Mouse (Mus musculus) hindbrain, embryonic 11.5 days (tissue): ENCODE results near the gene Traf3. TPM values are rescaled to one million over a fixed set of nuclear protein-coding genes. Genes with fewer than 3 reads are reported as not detected.

ENCODE experiments used
- ATAC-seq: fragments of 200-750 bp; cut with Nextera tagmentation; 2 replicates; pipeline ENCODE4 v1.8.0; 2017; ENCODE audit warnings: mild to moderate bottlenecking, moderate TSS enrichment, moderate library complexity; ENCODE audit not compliant: low FRiP score
- DNase-seq: peaks from one replicate; pipeline ENCODE4 v3.0.0-alpha.2; 2015; ENCODE audit warnings: low spot score
- H3K27ac ChIP-seq: fragments of 300-500 bp; sonication (generic); 2 replicates; pipeline ENCODE4 v1.5.1; 2014; ENCODE audit warnings: mild to moderate bottlenecking, low read depth, low read length
- H3K27me3 ChIP-seq: fragments of 300-500 bp; sonication (generic); 2 replicates; pipeline ENCODE4 v1.6.1; 2014; ENCODE audit warnings: mild to moderate bottlenecking, low read length, moderate library complexity, mixed read lengths; ENCODE audit not compliant: control insufficient read depth, insufficient read depth
- H3K36me3 ChIP-seq: fragments of 300-500 bp; sonication (generic); 2 replicates; pipeline ENCODE4 v1.6.1; 2014; ENCODE audit warnings: mild to moderate bottlenecking, low read length, moderate library complexity, mixed read lengths; ENCODE audit not compliant: control insufficient read depth, insufficient read depth
- H3K4me1 ChIP-seq: fragments of 300-500 bp; sonication (generic); replicated peaks from 2 replicates; pipeline ENCODE4 v1.6.1; 2014; ENCODE audit warnings: low read length, mixed read lengths; ENCODE audit not compliant: control insufficient read depth, insufficient read depth
- H3K4me2 ChIP-seq: fragments of 300-500 bp; sonication (generic); replicated peaks from 2 replicates; pipeline ENCODE4 v1.6.1; 2014; ENCODE audit warnings: mild to moderate bottlenecking, low read depth, low read length
- H3K4me3 ChIP-seq: fragments of 300-500 bp; sonication (generic); 2 replicates; pipeline ENCODE4 v1.5.1; 2014; ENCODE audit warnings: low read depth, low read length
- H3K9ac ChIP-seq: fragments of 300-500 bp; sonication (generic); 2 replicates; pipeline ENCODE4 v1.6.1; 2014; ENCODE audit warnings: low read depth, low read length
- H3K9me3 ChIP-seq: fragments of 300-500 bp; sonication (generic); 2 replicates; pipeline ENCODE4 v1.6.1; 2016; ENCODE audit warnings: low read length; ENCODE audit not compliant: control insufficient read depth
- WGBS: fragments of 180-500 bp; shearing (Covaris S2); extraction: QIAGEN DNeasy Blood & Tissue Kit; methylation state at CpG from one replicate; pipeline ENCODE4 v1.1.7; 2014; 5-methylcytosine and 5-hydroxymethylcytosine counted together
- polyA plus RNA-seq: library from polyadenylated mRNA; unstranded; fragments of >200 nt; fragmentation: Nextera tagmentation; extraction: Ambion mirVana; gene quantifications from 2 replicates; pipeline ENCODE4 v1.2.1, GENCODE M21; 2014

Traf3 gene
- polyA plus RNA-seq, 1 experiment from 2014 or later, result 16.2 TPM

DNA sequence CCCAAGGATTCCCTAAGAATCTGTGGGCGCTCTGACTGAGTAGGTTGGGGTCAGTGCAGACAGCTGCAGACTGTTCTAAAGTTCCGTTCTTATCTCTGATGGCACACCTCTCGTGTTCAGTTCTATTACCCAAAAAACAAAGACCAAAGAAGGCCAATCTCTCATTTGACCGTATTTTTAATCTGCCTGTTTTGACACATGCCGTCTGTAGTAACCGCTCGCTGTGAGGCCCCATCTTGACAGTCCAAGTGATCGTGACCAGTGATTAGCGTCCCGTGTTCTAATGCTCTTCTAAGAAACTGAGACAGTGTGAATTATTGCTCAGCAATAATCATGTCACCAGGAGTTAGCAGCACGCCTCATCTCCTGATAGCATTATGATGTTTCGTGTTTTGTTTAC, 100.4 kb downstream of the Traf3 start:
- peaks cover 22% of the 10 kb centered on the region for H3K27me3 ChIP-seq
- H3K9me3 ChIP-seq, result no peaks in the 10 kb centered on the region
- WGBS, result 92% methylated on average over 12 of the region's 12 CpGs
- no peak overlapping the region for H3K27ac ChIP-seq
- H3K4me1 ChIP-seq, result no peaks in the 10 kb centered on the region; the same call in 1 of the 2 replicates
- no peaks in the 10 kb centered on the region for H3K36me3 ChIP-seq
- no peak overlapping the region for H3K4me3 ChIP-seq
- ATAC-seq (no peak), DNase-seq (no peak)
- H3K4me2 ChIP-seq, result no peak overlapping the region
- H3K9ac ChIP-seq, result no peak overlapping the region

DNA sequence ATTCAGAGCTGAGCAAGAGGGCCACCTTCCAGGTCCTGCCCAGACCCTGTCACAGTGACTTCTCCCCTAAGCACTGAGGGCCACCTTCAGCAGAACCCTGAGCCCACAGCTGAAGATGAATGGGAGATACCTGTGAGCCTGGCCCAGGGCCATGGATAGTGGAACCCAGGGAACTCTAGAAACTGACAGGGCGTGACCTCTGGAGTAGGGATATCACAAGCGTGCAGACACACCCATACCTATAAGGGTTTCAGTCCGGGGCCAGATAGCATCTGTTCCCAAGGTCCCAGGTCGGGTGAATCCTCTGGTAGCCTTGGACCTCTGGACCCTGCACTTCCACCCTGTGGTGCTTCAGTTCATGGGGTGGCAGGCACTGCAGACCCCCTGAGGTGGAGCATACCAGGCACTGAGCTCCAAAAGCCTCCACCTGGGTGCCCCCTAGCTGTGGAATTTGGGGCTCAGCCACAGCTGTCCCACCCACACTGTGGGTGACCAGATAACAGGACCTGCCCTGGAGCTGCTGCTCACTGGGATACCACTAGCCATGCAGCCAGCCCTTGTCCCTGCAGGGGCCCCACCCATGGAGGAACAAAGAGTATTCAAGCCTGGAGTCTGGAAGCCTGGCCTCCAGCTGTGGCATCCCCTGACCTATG, 101.6 kb downstream of the Traf3 start:
- Histone ChIP-seq H3K9ac (no peak overlapping the region), H3K4me2 (no peak overlapping the region), H3K27me3 (peaks cover 33% of the 10 kb centered on the region), H3K36me3 (no peaks in the 10 kb centered on the region), H3K4me3 (no peak overlapping the region), H3K9me3 (no peaks in the 10 kb centered on the region), H3K4me1 (no peaks in the 10 kb centered on the region; the same call in 1 of the 2 replicates), H3K27ac (no peak overlapping the region)
- ATAC-seq (no peak), DNase-seq (no peak)
- WGBS, result 76% methylated on average over 4 of the region's 4 CpGs

DNA sequence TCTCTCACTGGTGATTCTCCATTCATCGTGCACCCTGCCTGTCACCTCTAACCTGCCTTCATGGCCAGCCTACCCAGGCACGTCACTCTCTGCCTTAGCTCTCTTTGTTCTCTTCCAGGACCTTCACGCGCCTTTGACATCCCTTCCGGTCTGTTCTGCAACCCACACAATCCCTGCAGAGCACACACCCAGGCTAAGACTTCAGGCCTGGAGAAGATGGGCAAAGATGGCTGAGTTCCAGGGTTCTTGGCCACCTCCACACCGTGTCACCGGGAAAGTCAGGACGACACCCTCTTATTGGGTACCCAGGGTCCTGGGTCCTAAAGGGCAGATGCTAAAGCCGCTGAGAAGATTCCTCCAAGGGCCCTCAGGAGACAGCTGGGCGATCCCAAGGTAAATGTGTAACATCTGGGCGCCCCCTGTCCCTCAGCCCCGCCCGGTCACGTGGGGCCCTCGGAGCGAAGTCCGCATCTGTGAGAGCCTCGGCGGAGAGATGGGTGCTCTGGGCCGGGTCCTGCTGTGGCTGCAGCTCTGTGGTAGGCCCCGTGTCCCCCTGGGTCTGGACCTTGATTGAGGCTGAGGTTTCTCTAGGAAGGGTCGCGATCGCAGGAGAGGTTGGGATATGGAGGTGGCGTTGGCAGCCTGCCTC, 104.6 kb downstream of the Traf3 start, which contains the start of gene Amn:
Gene Amn (plus strand): TSS at position 467 of the 649 bp plus-strand sequence.
- ATAC-seq (no peak), DNase-seq (no peak)
- no peak within 1 kb of the TSS for H3K9ac ChIP-seq
- 34% methylated on average over 25 of the region's 25 CpGs for WGBS
- H3K4me3 ChIP-seq, result 0 out of 2 replicates have a peak within 1 kb of the TSS, but pooled peaks have one; percentile 2
- H3K27ac ChIP-seq, result no peak within 1 kb of the TSS
- no peak within 1 kb of the TSS for H3K4me2 ChIP-seq
- peaks cover 15% of the 10 kb centered on the region for H3K4me1 ChIP-seq
- H3K27me3 ChIP-seq, result peaks cover 63% of the 10 kb centered on the region
- H3K36me3 ChIP-seq, result no peaks in the 10 kb centered on the region
- no peaks in the 10 kb centered on the region for H3K9me3 ChIP-seq

DNA sequence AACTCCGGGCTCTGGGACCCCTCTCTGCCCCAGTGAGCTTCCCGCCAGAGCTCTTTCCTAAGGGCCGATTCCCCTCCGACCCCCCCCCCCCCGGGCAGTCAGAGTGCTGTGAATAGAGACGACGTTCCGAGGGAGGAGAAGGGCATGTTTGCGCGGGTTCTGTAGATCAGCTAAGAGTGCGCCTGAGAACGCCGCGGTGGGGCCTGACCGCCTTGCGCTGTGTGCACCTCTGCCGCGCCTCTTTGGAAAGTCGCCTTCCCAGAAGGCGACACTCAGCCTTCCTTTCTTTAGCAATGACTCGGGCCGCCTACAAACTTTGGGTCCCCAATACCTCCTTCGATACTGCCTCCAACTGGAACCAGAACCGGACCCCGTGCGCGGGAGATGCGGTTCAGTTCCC, 105.2 kb downstream of the Traf3 start:
- H3K27ac ChIP-seq, result no peak overlapping the region
- WGBS, result 8% methylated on average over 25 of the region's 28 CpGs
- ATAC-seq (no peak), DNase-seq (no peak)
- H3K36me3 ChIP-seq, result no peaks in the 10 kb centered on the region
- H3K4me1 ChIP-seq, result peaks cover 15% of the 10 kb centered on the region
- no peaks in the 10 kb centered on the region for H3K9me3 ChIP-seq
- peaks cover 69% of the 10 kb centered on the region for H3K27me3 ChIP-seq
- 0 out of 2 replicates have a peak overlapping the region, but pooled peaks have one; percentile 2 for H3K4me3 ChIP-seq
- H3K4me2 ChIP-seq, result no peak overlapping the region
- H3K9ac ChIP-seq, result no peak overlapping the region

DNA sequence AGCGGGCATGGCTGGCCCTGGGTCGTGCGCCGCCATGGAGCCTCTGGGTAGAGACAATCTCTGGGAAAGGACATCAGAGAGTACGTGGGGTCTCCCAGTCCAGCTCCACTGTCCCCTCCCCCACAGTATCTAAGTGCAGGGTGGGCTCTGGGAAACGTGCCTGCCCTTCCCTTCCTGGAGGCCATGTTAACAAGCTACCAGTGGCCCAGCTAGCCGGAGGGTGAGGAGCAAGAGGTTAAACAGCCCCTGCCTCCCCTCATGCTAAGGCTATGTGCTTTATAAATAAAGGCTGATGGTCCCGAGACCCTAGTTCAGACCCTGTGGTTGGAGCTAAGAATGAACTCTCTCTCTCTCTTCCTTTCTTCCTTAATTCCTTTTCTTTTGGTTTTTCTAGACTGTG, 105.8 kb downstream of the Traf3 start:
- Histone ChIP-seq H3K4me1 (peaks cover 15% of the 10 kb centered on the region), H3K27me3 (peaks cover 75% of the 10 kb centered on the region), H3K36me3 (no peaks in the 10 kb centered on the region), H3K9me3 (no peaks in the 10 kb centered on the region), H3K4me3 (0 out of 2 replicates have a peak overlapping the region, but pooled peaks have one; percentile 2), H3K27ac (no peak overlapping the region), H3K9ac (no peak overlapping the region), H3K4me2 (no peak overlapping the region)
- DNase-seq, result no peak
- ATAC-seq, result no peak
- WGBS, result 27% methylated on average over 8 of the region's 8 CpGs

DNA sequence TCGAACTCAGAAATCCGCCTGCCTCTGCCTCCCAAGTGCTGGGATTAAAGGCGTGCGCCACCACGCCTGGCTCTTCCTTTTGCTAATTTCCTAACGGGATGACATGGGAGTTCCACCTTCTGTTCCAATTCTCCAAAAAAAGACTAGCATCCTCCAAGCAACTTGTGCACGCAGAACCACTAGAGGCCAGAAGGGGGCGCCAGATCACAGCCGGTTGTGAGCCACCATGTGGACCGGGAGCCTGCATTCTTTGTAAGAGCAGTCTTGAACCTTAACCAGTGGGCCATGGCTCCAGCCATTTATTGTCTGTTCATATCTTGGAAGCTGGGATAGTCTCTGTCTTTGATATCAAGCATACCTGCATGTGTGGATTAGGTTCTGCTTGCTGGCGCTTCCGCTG, 106.2 kb downstream of the Traf3 start:
- ATAC-seq (no peak), DNase-seq (peak; percentile 89)
- H3K27ac ChIP-seq, result no peak overlapping the region
- peaks cover 15% of the 10 kb centered on the region for H3K4me1 ChIP-seq
- H3K4me2 ChIP-seq, result no peak overlapping the region
- H3K9me3 ChIP-seq, result no peaks in the 10 kb centered on the region
- H3K4me3 ChIP-seq, result no peak overlapping the region
- 17% methylated on average over 12 of the region's 12 CpGs for WGBS
- no peak overlapping the region for H3K9ac ChIP-seq
- no peaks in the 10 kb centered on the region for H3K36me3 ChIP-seq
- H3K27me3 ChIP-seq, result peaks cover 77% of the 10 kb centered on the region

DNA sequence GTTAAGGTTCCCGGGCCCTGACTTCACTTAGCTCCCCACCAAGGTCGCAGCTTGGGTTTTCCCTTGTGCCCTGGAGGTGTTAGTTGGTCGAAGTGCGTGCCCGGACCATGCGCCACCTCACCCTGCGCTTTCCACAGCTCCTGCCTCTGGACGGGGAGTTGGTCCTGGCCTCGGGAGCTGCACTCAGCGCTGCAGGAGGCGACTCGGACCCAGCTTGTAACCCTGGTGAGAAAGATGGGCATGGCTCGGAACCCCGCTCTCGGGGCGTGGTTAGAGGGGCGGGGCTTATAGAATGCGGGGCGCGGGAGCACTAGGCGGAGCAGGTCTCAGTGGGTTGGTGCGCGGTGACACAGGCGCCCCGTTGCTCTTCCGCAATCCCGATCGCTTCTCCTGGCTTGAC, 107.8 kb downstream of the Traf3 start:
- peak; percentile 38 for DNase-seq
- no peak for ATAC-seq
- H3K27me3 ChIP-seq, result peaks cover 77% of the 10 kb centered on the region
- 4% methylated on average over 28 of the region's 28 CpGs for WGBS
- peak overlapping the region; percentile 35 for H3K4me3 ChIP-seq
- H3K36me3 ChIP-seq, result no peaks in the 10 kb centered on the region
- H3K27ac ChIP-seq, result no peak overlapping the region
- H3K9me3 ChIP-seq, result no peaks in the 10 kb centered on the region
- no peak overlapping the region for H3K9ac ChIP-seq
- peak overlapping the region; percentile 69 for H3K4me2 ChIP-seq
- H3K4me1 ChIP-seq, result peaks cover 15% of the 10 kb centered on the region

DNA sequence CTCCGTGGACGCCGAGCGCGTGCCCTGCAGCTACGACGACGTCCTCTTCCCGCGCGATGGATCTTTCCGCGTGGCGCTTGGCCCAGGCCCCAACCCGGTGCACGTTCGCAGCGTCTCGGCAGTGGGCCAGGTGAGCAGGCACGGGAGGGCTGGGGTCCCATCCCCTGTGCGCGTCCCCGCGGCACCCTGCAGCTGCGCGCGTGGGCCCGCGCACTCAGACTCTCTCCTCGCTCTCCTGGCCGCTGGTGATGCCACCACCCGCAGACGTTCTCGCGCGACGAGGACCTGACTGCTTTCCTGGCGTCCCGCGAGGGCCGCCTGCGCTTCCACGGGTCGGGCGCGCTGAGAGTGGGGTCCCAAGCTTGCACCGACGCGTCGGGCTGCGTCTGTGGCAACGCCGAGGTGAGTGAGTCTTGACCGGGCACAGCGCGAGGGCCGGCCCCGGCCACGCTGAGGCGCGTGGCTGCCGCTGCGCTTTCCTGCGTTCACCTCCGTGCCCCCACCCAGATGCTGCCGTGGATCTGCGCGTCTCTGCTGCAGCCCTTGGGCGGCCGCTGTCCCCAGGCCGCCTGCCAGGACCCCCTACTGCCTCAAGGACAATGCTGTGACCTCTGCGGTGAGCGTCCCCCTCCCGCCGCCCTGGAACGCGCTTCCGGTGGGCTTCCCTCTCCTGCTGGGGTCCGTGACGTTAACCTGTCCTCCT, 108.4 kb downstream of the Traf3 start:
- no peaks in the 10 kb centered on the region for H3K36me3 ChIP-seq
- H3K27me3 ChIP-seq, result peaks cover 75% of the 10 kb centered on the region
- ATAC-seq (no peak), DNase-seq (peak; percentile 40)
- no peaks in the 10 kb centered on the region for H3K9me3 ChIP-seq
- peak overlapping the region; percentile 31; the same call in 1 of the 2 replicates for H3K9ac ChIP-seq
- peak overlapping the region; percentile 35 for H3K4me3 ChIP-seq
- peaks cover 15% of the 10 kb centered on the region for H3K4me1 ChIP-seq
- whole genome bisulfite sequencing, result 3% methylated on average over 80 of the region's 80 CpGs
- H3K4me2 ChIP-seq, result peak overlapping the region; percentile 69
- no peak overlapping the region for H3K27ac ChIP-seq
